ENCODE assay signal across 18 mouse cellular contexts in genomic region chr8:87477102-87477645, GRCm38 (mm10). TPM values are rescaled to one million over a fixed set of nuclear protein-coding genes. Genes with fewer than 3 reads are reported as not detected.
DNase-seq lines count a peak whose midpoint lies in the region; ATAC-seq lines count a peak whose summit lies in the region.
"Had no signal": no experiment of that assay in that cellular context is flagged by ENCODE, and none has a peak within 500 bp of the region (broad histone marks: within the 10 kb centered on the region; RNA-seq: fewer than 3 reads in every experiment).

No protein-coding gene starts in this region.

- H3K9me3 ChIP-seq in midbrain, embryonic 12.5 days: no peaks in the 10 kb centered on the region
- H3K9me3 ChIP-seq in midbrain, embryonic 10.5 days (replicated peaks): no peaks in the 10 kb centered on the region
- H3K9me3 ChIP-seq in hindbrain, embryonic 14.5 days (ENCODE audit: control insufficient read depth, low read length): no peaks in the 10 kb centered on the region
- no peaks in the 10 kb centered on the region for H3K9me3 ChIP-seq in hindbrain, embryonic 16.5 days (ENCODE audit: control insufficient read depth, low read length)
- no peaks in the 10 kb centered on the region for H3K9me3 ChIP-seq in liver, embryonic 11.5 days (ENCODE audit: control insufficient read depth, low read length)
- H3K9me3 ChIP-seq: embryonic facial prominence, embryonic 10.5 days; forebrain, embryonic 13.5 days; heart, embryonic 13.5 days had no signal

- no peak overlapping the region for H3K4me3 ChIP-seq in midbrain, embryonic 12.5 days
- no peak overlapping the region for H3K4me3 ChIP-seq in midbrain, embryonic 10.5 days
- no peak overlapping the region for H3K4me3 ChIP-seq in hindbrain, embryonic 14.5 days (replicated peaks; ENCODE audit: low read length)
- no peak overlapping the region for H3K4me3 ChIP-seq in hindbrain, embryonic 16.5 days (ENCODE audit: low read length)
- H3K4me3 ChIP-seq in liver, embryonic 11.5 days (ENCODE audit: low read depth, low read length): no peak overlapping the region
- H3K4me3 ChIP-seq: embryonic facial prominence, embryonic 10.5 days; forebrain, embryonic 13.5 days; heart, embryonic 13.5 days had no signal

- peak; percentile 46 to 62 for DNase-seq in cerebellum, postnatal 25 days
- DNase-seq in cerebellum, adult 11 months: no peak
- DNase-seq in midbrain, embryonic 10.5 days (ENCODE audit: low spot score): no peak
- DNase-seq in hindbrain, embryonic 14.5 days (ENCODE audit: low spot score): no peak
- DNase-seq in liver, embryonic 11.5 days (ENCODE audit: low spot score): no peak
- no peak for DNase-seq in right cerebral cortex, postnatal 36 days (ENCODE audit: low spot score in 2 of 2)
- DNase-seq: adrenal gland, adult 2 months; adrenal gland, postnatal 25 days; forebrain, postnatal 0 days; gastrocnemius, postnatal 14 days; heart, postnatal 36 days had no signal

- 0 out of 2 replicates have a peak overlapping the region, but pooled peaks have one; percentile 7 for H3K4me2 ChIP-seq in midbrain, embryonic 12.5 days (replicated peaks)
- peak overlapping the region; percentile 33 for H3K4me2 ChIP-seq in hindbrain, embryonic 14.5 days (replicated peaks)
- peak overlapping the region; percentile 31 for H3K4me2 ChIP-seq in hindbrain, embryonic 16.5 days (ENCODE audit: low read length)
- H3K4me2 ChIP-seq in liver, embryonic 11.5 days: no peak overlapping the region
- H3K4me2 ChIP-seq: forebrain, embryonic 13.5 days; heart, embryonic 13.5 days had no signal

- ATAC-seq in midbrain, embryonic 12.5 days (ENCODE audit: low FRiP score, low read depth): no peak
- no peak for ATAC-seq in hindbrain, embryonic 14.5 days (ENCODE audit: low FRiP score)
- ATAC-seq in hindbrain, embryonic 16.5 days: no peak
- ATAC-seq in liver, embryonic 11.5 days (replicated peaks; ENCODE audit: low FRiP score): no peak
- ATAC-seq: forebrain, embryonic 13.5 days; forebrain, postnatal 0 days; intestine, embryonic 16.5 days had no signal

- no peaks in the 10 kb centered on the region for H3K36me3 ChIP-seq in midbrain, embryonic 12.5 days
- no peaks in the 10 kb centered on the region for H3K36me3 ChIP-seq in midbrain, embryonic 10.5 days
- H3K36me3 ChIP-seq in hindbrain, embryonic 14.5 days (replicated peaks; ENCODE audit: control insufficient read depth, insufficient read depth): no peaks in the 10 kb centered on the region
- no peaks in the 10 kb centered on the region for H3K36me3 ChIP-seq in hindbrain, embryonic 16.5 days (ENCODE audit: control insufficient read depth, insufficient read depth, low read length)
- no peaks in the 10 kb centered on the region for H3K36me3 ChIP-seq in liver, embryonic 11.5 days (ENCODE audit: control insufficient read depth, insufficient read depth, low read length)
- H3K36me3 ChIP-seq: embryonic facial prominence, embryonic 10.5 days; heart, embryonic 13.5 days had no signal

- H3K27me3 ChIP-seq in midbrain, embryonic 12.5 days: peaks cover 30% of the 10 kb centered on the region
- H3K27me3 ChIP-seq in midbrain, embryonic 10.5 days (ENCODE audit: low read depth, poor library complexity, severe bottlenecking): peaks cover 46% of the 10 kb centered on the region
- peaks cover 21% of the 10 kb centered on the region for H3K27me3 ChIP-seq in hindbrain, embryonic 14.5 days (ENCODE audit: control insufficient read depth, insufficient read depth, low read length)
- peaks cover 11% of the 10 kb centered on the region for H3K27me3 ChIP-seq in hindbrain, embryonic 16.5 days (replicated peaks; ENCODE audit: control insufficient read depth, insufficient read depth, low read length)
- H3K27me3 ChIP-seq in liver, embryonic 11.5 days (replicated peaks; ENCODE audit: control insufficient read depth, insufficient read depth, low read length): peaks cover 45% of the 10 kb centered on the region

- H3K4me1 ChIP-seq in midbrain, embryonic 12.5 days: peaks cover 15% of the 10 kb centered on the region
- peaks cover 52% of the 10 kb centered on the region for H3K4me1 ChIP-seq in midbrain, embryonic 10.5 days
- H3K4me1 ChIP-seq in hindbrain, embryonic 14.5 days (replicated peaks; ENCODE audit: control insufficient read depth, insufficient read depth, low read length): peaks cover 13% of the 10 kb centered on the region; the same call in 1 of the 2 replicates
- H3K4me1 ChIP-seq in hindbrain, embryonic 16.5 days (ENCODE audit: control insufficient read depth, insufficient read depth, low read depth, low read length): peaks cover 8% of the 10 kb centered on the region
- H3K4me1 ChIP-seq in liver, embryonic 11.5 days (replicated peaks; ENCODE audit: control insufficient read depth, insufficient read depth, low read length): peaks cover 6% of the 10 kb centered on the region; the same call in 1 of the 2 replicates

- 72% methylated on average over 3 of the region's 3 CpGs for WGBS in midbrain, embryonic 12.5 days
- 67% methylated on average over 3 of the region's 3 CpGs for WGBS in midbrain, embryonic 10.5 days
- WGBS in hindbrain, embryonic 14.5 days: 67% methylated on average over 3 of the region's 3 CpGs
- WGBS in hindbrain, embryonic 16.5 days: 66% methylated on average over 3 of the region's 3 CpGs
- 52% methylated on average over 3 of the region's 3 CpGs for WGBS in liver, embryonic 11.5 days

- H3K27ac ChIP-seq in midbrain, embryonic 12.5 days (replicated peaks): no peak overlapping the region
- no peak overlapping the region for H3K27ac ChIP-seq in midbrain, embryonic 10.5 days (replicated peaks)
- no peak overlapping the region for H3K27ac ChIP-seq in hindbrain, embryonic 14.5 days
- H3K27ac ChIP-seq in hindbrain, embryonic 16.5 days (ENCODE audit: low read depth, low read length): no peak overlapping the region
- H3K27ac ChIP-seq in liver, embryonic 11.5 days (ENCODE audit: low read depth, low read length): no peak overlapping the region
- H3K27ac ChIP-seq: embryonic facial prominence, embryonic 10.5 days; forebrain, embryonic 13.5 days; heart, embryonic 13.5 days had no signal

- H3K9ac ChIP-seq in midbrain, embryonic 12.5 days (replicated peaks): no peak overlapping the region
- no peak overlapping the region for H3K9ac ChIP-seq in hindbrain, embryonic 14.5 days
- H3K9ac ChIP-seq in hindbrain, embryonic 16.5 days (ENCODE audit: low read depth, low read length): no peak overlapping the region
- no peak overlapping the region for H3K9ac ChIP-seq in liver, embryonic 11.5 days (ENCODE audit: low read depth, low read length)
- H3K9ac ChIP-seq: forebrain, embryonic 13.5 days; forebrain, postnatal 0 days; heart, embryonic 13.5 days had no signal

RNA-seq across cellular contexts. Expression of gene Cbln1, which starts 4.8 kb away (rescaled TPM):
- 9.9 and 10.6 TPM in 2 replicates for polyA plus RNA-seq in midbrain, embryonic 12.5 days (2016; fragmentation: Nextera tagmentation; extraction: Ambion mirVana)
- polyA plus RNA-seq in midbrain, embryonic 10.5 days (2016; fragmentation: Nextera tagmentation; extraction: Ambion mirVana): 2.7 and 3.3 TPM in 2 replicates
- polyA plus RNA-seq in hindbrain, embryonic 14.5 days (2014; fragmentation: Nextera tagmentation; extraction: Ambion mirVana): 37.4 and 38.0 TPM in 2 replicates
- polyA plus RNA-seq in hindbrain, embryonic 16.5 days (2015; fragmentation: Nextera tagmentation; extraction: Ambion mirVana): 30.4 and 34.9 TPM in 2 replicates
- polyA plus RNA-seq in liver, embryonic 11.5 days (2014; fragmentation: Nextera tagmentation; extraction: Ambion mirVana): 0.06 and 0.43 TPM in 2 replicates
- polyA plus RNA-seq: heart, postnatal 0 days; intestine, embryonic 16.5 days had no signal

Comparison
In these comparisons a context has a peak if more than half of its experiments do, and no peak if none do; other contexts are left out.
1. DNase-seq: peak in cerebellum, postnatal 25 days (2 of 2); none in cerebellum, adult 11 months (single experiment), midbrain, embryonic 10.5 days (single experiment), hindbrain, embryonic 14.5 days (single experiment), liver, embryonic 11.5 days (single experiment) and right cerebral cortex, postnatal 36 days (0 of 2).